Mouse (Mus musculus) CH12.LX (cell line): ENCODE results near the gene Rnf128. TPM values are rescaled to one million over a fixed set of nuclear protein-coding genes. Genes with fewer than 3 reads are reported as not detected.

Source experiments
- DNase-seq: peaks from one replicate; pipeline ENCODE4 v3.0.0-alpha.2; 2013; ENCODE audit errors: extremely low read depth
- H3K27ac ChIP-seq: 2 replicates; pipeline ENCODE4 v1.5.1; 2012; ENCODE audit warnings: low read depth, mild to moderate bottlenecking, control low read depth, moderate library complexity; ENCODE audit not compliant: insufficient read depth
- H3K27me3 ChIP-seq: replicated peaks from 2 replicates; pipeline ENCODE3; 2012; ENCODE audit warnings: inconsistent platforms
- H3K36me3 ChIP-seq, 2 experiments: replicated peaks in 1 of 2; 2 replicates each; pipeline versions ENCODE3 to v1.6.1; 2012; ENCODE audit warnings: inconsistent platforms in 1 of 2, low read length in 1 of 2, mild to moderate bottlenecking in 1 of 2, mixed read lengths in 1 of 2, moderate library complexity in 1 of 2; ENCODE audit not compliant: control insufficient read depth in 1 of 2, insufficient read depth in 1 of 2
- H3K4me1 ChIP-seq, 2 experiments: 2 replicates each; pipeline ENCODE4 v1.6.1; 2012; ENCODE audit warnings: inconsistent platforms in 1 of 2, moderate library complexity in 1 of 2; ENCODE audit not compliant: insufficient read depth in 2 of 2, control insufficient read depth in 1 of 2
- H3K4me2 ChIP-seq: 2 replicates; pipeline ENCODE4 v1.6.1; 2012; ENCODE audit warnings: low read depth, mild to moderate bottlenecking, control low read depth; ENCODE audit not compliant: poor library complexity, insufficient read depth, severe bottlenecking
- H3K4me3 ChIP-seq, 3 experiments: fragments of 150-350 bp in 1 of 3; sonication (generic) in 1 of 3; replicated peaks in 1 of 3; 2 replicates each; pipeline versions ENCODE3 to v1.5.1; 2011 to 2012; ENCODE audit warnings: low read depth in 2 of 3, low read length in 2 of 3, mild to moderate bottlenecking in 2 of 3, moderate library complexity in 2 of 3, control low read depth in 1 of 3, improper control_type of control experiment in 1 of 3, inconsistent platforms in 1 of 3, mixed read lengths in 1 of 3; ENCODE audit not compliant: poor library complexity in 1 of 3
- H3K79me2 ChIP-seq: replicated peaks from 2 replicates; pipeline ENCODE4 v1.6.1; 2012; ENCODE audit warnings: mild to moderate bottlenecking, moderate library complexity; ENCODE audit not compliant: control insufficient read depth, poor library complexity, insufficient read depth, severe bottlenecking; ENCODE audit errors: extremely low read depth
- H3K9ac ChIP-seq: 2 replicates; pipeline ENCODE4 v1.6.1; 2012; ENCODE audit warnings: low read depth, mild to moderate bottlenecking, control low read depth, moderate library complexity; ENCODE audit not compliant: insufficient read depth
- H3K9me3 ChIP-seq: replicated peaks from 2 replicates; pipeline ENCODE3; 2012; ENCODE audit warnings: low read length, inconsistent platforms, mixed read lengths
- CHD1 ChIP-seq: IDR thresholded peaks from 2 replicates; pipeline ENCODE4 v1.6.1; 2012; ENCODE audit warnings: low read depth, low read length, improper control_type of control experiment, inconsistent platforms
- CHD2 ChIP-seq: IDR thresholded peaks from 2 replicates; pipeline ENCODE4 v1.6.1; 2011; ENCODE audit warnings: low read length, improper control_type of control experiment
- ETS1 ChIP-seq: conservative IDR thresholded peaks from 2 replicates; pipeline ENCODE4 v1.6.1; 2012; ENCODE audit warnings: low read depth, mild to moderate bottlenecking, inconsistent platforms, low read length, improper control_type of control experiment, moderate library complexity
- HCFC1 ChIP-seq: IDR thresholded peaks from 2 replicates; pipeline ENCODE4 v1.6.1; 2012; ENCODE audit warnings: low read depth, mild to moderate bottlenecking, inconsistent platforms, low read length, improper control_type of control experiment
- JUN ChIP-seq: IDR thresholded peaks from 2 replicates; pipeline ENCODE4 v1.6.1; 2011; ENCODE audit warnings: low read depth, mild to moderate bottlenecking, low read length, improper control_type of control experiment, moderate library complexity; ENCODE audit not compliant: insufficient read depth
- JUND ChIP-seq: conservative IDR thresholded peaks from 2 replicates; pipeline ENCODE4 v1.6.1; 2011; ENCODE audit warnings: low read depth, low read length, improper control_type of control experiment
- MAX ChIP-seq: IDR thresholded peaks from 2 replicates; pipeline ENCODE4 v1.6.1; 2011; ENCODE audit warnings: low read length, improper control_type of control experiment
- MYC ChIP-seq: IDR thresholded peaks from 2 replicates; pipeline ENCODE4 v1.6.1; 2011; ENCODE audit warnings: low read depth, mild to moderate bottlenecking, improper control_type of control experiment, low read length
- NRF1 ChIP-seq: IDR thresholded peaks from 2 replicates; pipeline ENCODE4 v1.6.1; 2014; ENCODE audit warnings: low read depth, mild to moderate bottlenecking, inconsistent platforms, low read length, improper control_type of control experiment, moderate library complexity
- PAX5 ChIP-seq: IDR thresholded peaks from 2 replicates; pipeline ENCODE4 v1.6.1; 2012; ENCODE audit warnings: low read length, inconsistent platforms, mixed read lengths
- POLR2AphosphoS2 ChIP-seq: IDR thresholded peaks from 2 replicates; pipeline ENCODE4 v1.6.1; 2011; ENCODE audit warnings: low read depth, low read length, improper control_type of control experiment
- RAD21 ChIP-seq: IDR thresholded peaks from 2 replicates; pipeline ENCODE4 v1.6.1; 2011; ENCODE audit warnings: low read depth, mild to moderate bottlenecking, low read length, improper control_type of control experiment, moderate library complexity
- SMC3 ChIP-seq: IDR thresholded peaks from 2 replicates; pipeline ENCODE4 v1.6.1; 2011; ENCODE audit warnings: low read depth, low read length, improper control_type of control experiment
- USF2 ChIP-seq: conservative IDR thresholded peaks from 2 replicates; pipeline ENCODE4 v1.6.1; 2011; ENCODE audit warnings: low read depth, low read length, improper control_type of control experiment
- ZC3H11A ChIP-seq: IDR thresholded peaks from 2 replicates; pipeline ENCODE4 v1.6.1; 2012; ENCODE audit warnings: low read depth, mild to moderate bottlenecking, inconsistent platforms, low read length, improper control_type of control experiment
- ZKSCAN1 ChIP-seq: IDR thresholded peaks from 2 replicates; pipeline ENCODE4 v1.6.1; 2012; ENCODE audit warnings: low read depth, inconsistent platforms, low read length, improper control_type of control experiment, borderline replicate concordance
- dilution Hi-C: fragments of 300-500 bp; cut with MboI; formaldehyde crosslinking; loops from 2 replicates; pipeline ENCODE4 v1.14.3; 2020; ENCODE audit warnings: low sequenced_read_pairs; ENCODE audit not compliant: extremely low pct_unique_long_range_greater_than_20kb, extremely low pct_ligation_motif_present
- in situ Hi-C: fragments of 300-500 bp; cut with MboI; formaldehyde crosslinking; loops from 3 replicates; pipeline ENCODE4 v1.14.3; 2019; ENCODE audit warnings: low sequenced_read_pairs, low pct_ligation_motif_present, low pct_unique_long_range_greater_than_20kb, mixed read lengths
- polyA plus RNA-seq: library from polyadenylated mRNA; unstranded; fragments of >175 nt; gene quantifications from 2 replicates; pipeline ENCODE4 v1.2.1, GENCODE M21; 2012; ENCODE audit warnings: low read depth; ENCODE audit not compliant: insufficient read length
- total RNA-seq, 2 experiments: library from RNA; depleted of rRNA; stranded (reverse); fragments of 300-350 nt in 1 of 2; fragments of >200 nt in 1 of 2; gene quantifications; 2 replicates each; pipeline ENCODE4 v1.2.3; 2012 to 2014

Rnf128 gene
- total and polyA plus RNA-seq, 3 experiments = not detected

- H3K4me1 ChIP-seq = no peaks in the 10 kb centered on the region
- no peaks in the 10 kb centered on the region for H3K27me3 ChIP-seq
- no peak for DNase-seq
- no peak overlapping the region for H3K27ac ChIP-seq
- H3K9me3 ChIP-seq = no peaks in the 10 kb centered on the region
- no peaks in the 10 kb centered on the region for H3K79me2 ChIP-seq
- no peak overlapping the region for H3K4me2 ChIP-seq
- dilution Hi-C loops (no loop called here), in situ Hi-C loops (no loop called here)
- H3K36me3 ChIP-seq = no peaks in the 10 kb centered on the region
- H3K4me3 ChIP-seq = no peak overlapping the region
- no peak overlapping the region for H3K9ac ChIP-seq
- TF ChIP-seq CHD2 = no peak
- TF ChIP-seq USF2 = no peak
- no peak for TF ChIP-seq JUN
These were observed 19.4 kb upstream of the Rnf128 start for GRCm38 (mm10) chrX:139543726-139544125.

- H3K4me1 ChIP-seq = no peaks in the 10 kb centered on the region
- no peaks in the 10 kb centered on the region for H3K27me3 ChIP-seq
- TF ChIP-seq RAD21 = no peak
- TF ChIP-seq NRF1 = no peak
- H3K36me3 ChIP-seq = no peaks in the 10 kb centered on the region
- dilution Hi-C loops = no loop called here
- DNase-seq = no peak
- no peak overlapping the region for H3K9ac ChIP-seq
- no peak overlapping the region for H3K4me3 ChIP-seq
- H3K4me2 ChIP-seq = no peak overlapping the region
- H3K9me3 ChIP-seq = no peaks in the 10 kb centered on the region
- H3K27ac ChIP-seq = no peak overlapping the region
- in situ Hi-C loops = no loop called here
- H3K79me2 ChIP-seq = no peaks in the 10 kb centered on the region
These were observed 12.7 kb upstream of the Rnf128 start for GRCm38 (mm10) chrX:139550456-139550855.

- Histone ChIP-seq H3K4me1 (no peaks in the 10 kb centered on the region), H3K27ac (no peak overlapping the region), H3K79me2 (no peaks in the 10 kb centered on the region), H3K36me3 (no peaks in the 10 kb centered on the region), H3K4me2 (no peak overlapping the region), H3K27me3 (no peaks in the 10 kb centered on the region), H3K4me3 (no peak overlapping the region), H3K9ac (no peak overlapping the region), H3K9me3 (no peaks in the 10 kb centered on the region)
- DNase-seq = no peak
- TF ChIP-seq ZKSCAN1 (no peak), ZC3H11A (no peak), RAD21 (no peak), POLR2AphosphoS2 (no peak), MAX (no peak), JUND (no peak), ETS1 (no peak), MYC (no peak), SMC3 (no peak), CHD2 (no peak), CHD1 (no peak), PAX5 (no peak), HCFC1 (no peak)
- dilution Hi-C loops = no loop called here
- in situ Hi-C loops = no loop called here
These were observed 11.0 kb upstream of the Rnf128 start for GRCm38 (mm10) chrX:139552090-139552489.
